Mouse (Mus musculus) lung, postnatal 0 days (tissue): ENCODE data around the gene Cdk5rap3. TPM values are rescaled to one million over a fixed set of nuclear protein-coding genes. Genes with fewer than 3 reads are reported as not detected.

Source experiments
- ATAC-seq: fragments of 200-750 bp; cut with Nextera tagmentation; 2 replicates; pipeline ENCODE4 v1.8.0; 2017; ENCODE audit warnings: moderate library complexity
- DNase-seq: peaks from one replicate; pipeline ENCODE4 v3.0.0-alpha.2; 2016; ENCODE audit warnings: low spot score
- H3K27ac ChIP-seq: fragments of 300-500 bp; sonication (generic); 2 replicates; pipeline ENCODE4 v1.5.1; 2014; ENCODE audit warnings: antibody characterized with exemption, mild to moderate bottlenecking, low read length, mixed read lengths
- H3K27me3 ChIP-seq: fragments of 300-500 bp; sonication (generic); replicated peaks from 2 replicates; pipeline ENCODE4 v1.6.1; 2014; ENCODE audit warnings: low read length, mixed read lengths; ENCODE audit not compliant: insufficient read depth
- H3K36me3 ChIP-seq: fragments of 300-500 bp; sonication (generic); 2 replicates; pipeline ENCODE4 v1.6.1; 2014; ENCODE audit warnings: low read length, mixed read lengths; ENCODE audit not compliant: insufficient read depth
- H3K4me1 ChIP-seq: fragments of 300-500 bp; sonication (generic); 2 replicates; pipeline ENCODE4 v1.6.1; 2014; ENCODE audit warnings: antibody characterized with exemption, low read depth, low read length, mixed read lengths; ENCODE audit not compliant: insufficient read depth
- H3K4me2 ChIP-seq: fragments of 300-500 bp; sonication (generic); replicated peaks from 2 replicates; pipeline ENCODE4 v1.6.1; 2014; ENCODE audit warnings: low read depth, mild to moderate bottlenecking, low read length, moderate library complexity, mixed read lengths
- H3K4me3 ChIP-seq: fragments of 300-500 bp; sonication (generic); 2 replicates; pipeline ENCODE4 v1.5.1; 2014; ENCODE audit warnings: low read depth, low read length
- H3K9ac ChIP-seq: fragments of 300-500 bp; sonication (generic); replicated peaks from 2 replicates; pipeline ENCODE4 v1.6.1; 2014; ENCODE audit warnings: low read depth, mild to moderate bottlenecking
- H3K9me3 ChIP-seq: fragments of 300-500 bp; sonication (generic); 2 replicates; pipeline ENCODE4 v1.6.1; 2016; ENCODE audit warnings: low read length, mixed read lengths
- CTCF ChIP-seq: IDR thresholded peaks from 2 replicates; pipeline ENCODE4 v1.5.1; 2016; ENCODE audit warnings: antibody characterized with exemption, mild to moderate bottlenecking
- EP300 ChIP-seq: IDR thresholded peaks from 2 replicates; pipeline ENCODE4 v1.6.1; 2016; ENCODE audit warnings: antibody characterized with exemption, mild to moderate bottlenecking, control low read depth
- WGBS: fragments of 180-500 bp; shearing (Covaris S2); extraction: QIAGEN DNeasy Blood & Tissue Kit; methylation state at CpG from one replicate; pipeline ENCODE4 v1.1.7; 2014; 5-methylcytosine and 5-hydroxymethylcytosine counted together
- polyA plus RNA-seq: library from polyadenylated mRNA; unstranded; fragments of >200 nt; fragmentation: Nextera tagmentation; extraction: Ambion mirVana; gene quantifications from 2 replicates; pipeline ENCODE4 v1.2.1, GENCODE M21; 2015

The Cdk5rap3 gene
- polyA plus RNA-seq, 1 experiment from 2014 or later, result 46.4 TPM

GRCm38 (mm10) chr11:96872441-96873379 is 43.6 kb downstream of the Cdk5rap3 start:
- Histone ChIP-seq H3K9ac (no peak overlapping the region), H3K27me3 (peaks cover 8% of the 10 kb centered on the region; the same call in 1 of the 2 replicates), H3K36me3 (no peaks in the 10 kb centered on the region), H3K4me1 (no peaks in the 10 kb centered on the region), H3K4me2 (no peak overlapping the region), H3K4me3 (no peak overlapping the region), H3K27ac (no peak overlapping the region), H3K9me3 (no peaks in the 10 kb centered on the region)
- DNase-seq (no peak), ATAC-seq (0 out of 2 replicates have a peak, but pooled peaks have one; percentile 11)
- TF ChIP-seq CTCF (no peak), EP300 (no peak)
- WGBS, result 22% methylated on average over 24 of the region's 24 CpGs

DNA sequence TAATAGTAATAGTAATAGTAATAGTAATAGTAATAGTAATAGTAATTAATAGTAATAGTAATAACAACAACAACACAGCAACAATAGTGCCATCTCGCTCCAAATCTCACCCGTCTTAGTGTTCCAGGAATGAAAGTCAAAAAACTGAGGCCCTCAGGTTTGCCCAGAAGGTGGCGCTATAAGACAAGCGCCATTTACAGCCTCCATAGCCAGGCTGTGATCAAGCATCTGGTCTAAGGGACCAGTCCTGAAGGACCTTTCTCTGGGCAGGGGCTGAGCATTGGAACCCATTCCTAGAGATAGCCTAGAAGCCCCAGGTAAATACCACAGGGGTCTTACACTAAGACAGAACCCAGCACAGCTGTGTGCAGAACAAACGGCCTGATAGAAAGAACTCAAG is 49.1 kb downstream of the Cdk5rap3 start:
- DNase-seq (peak; percentile 73), ATAC-seq (peak; percentile 26; the same call in 1 of the 2 replicates)
- no peaks in the 10 kb centered on the region for H3K9me3 ChIP-seq
- 0 out of 2 replicates have a peak, but pooled peaks cover 3% of the 10 kb centered on the region for H3K27me3 ChIP-seq
- no peak overlapping the region for H3K9ac ChIP-seq
- H3K27ac ChIP-seq, result no peak overlapping the region
- TF ChIP-seq EP300 (no peak), CTCF (peak; percentile 94)
- H3K36me3 ChIP-seq, result no peaks in the 10 kb centered on the region
- H3K4me3 ChIP-seq, result no peak overlapping the region
- H3K4me1 ChIP-seq, result no peaks in the 10 kb centered on the region
- 8% methylated on average over 5 of the region's 5 CpGs for whole genome bisulfite sequencing
- H3K4me2 ChIP-seq, result no peak overlapping the region

DNA sequence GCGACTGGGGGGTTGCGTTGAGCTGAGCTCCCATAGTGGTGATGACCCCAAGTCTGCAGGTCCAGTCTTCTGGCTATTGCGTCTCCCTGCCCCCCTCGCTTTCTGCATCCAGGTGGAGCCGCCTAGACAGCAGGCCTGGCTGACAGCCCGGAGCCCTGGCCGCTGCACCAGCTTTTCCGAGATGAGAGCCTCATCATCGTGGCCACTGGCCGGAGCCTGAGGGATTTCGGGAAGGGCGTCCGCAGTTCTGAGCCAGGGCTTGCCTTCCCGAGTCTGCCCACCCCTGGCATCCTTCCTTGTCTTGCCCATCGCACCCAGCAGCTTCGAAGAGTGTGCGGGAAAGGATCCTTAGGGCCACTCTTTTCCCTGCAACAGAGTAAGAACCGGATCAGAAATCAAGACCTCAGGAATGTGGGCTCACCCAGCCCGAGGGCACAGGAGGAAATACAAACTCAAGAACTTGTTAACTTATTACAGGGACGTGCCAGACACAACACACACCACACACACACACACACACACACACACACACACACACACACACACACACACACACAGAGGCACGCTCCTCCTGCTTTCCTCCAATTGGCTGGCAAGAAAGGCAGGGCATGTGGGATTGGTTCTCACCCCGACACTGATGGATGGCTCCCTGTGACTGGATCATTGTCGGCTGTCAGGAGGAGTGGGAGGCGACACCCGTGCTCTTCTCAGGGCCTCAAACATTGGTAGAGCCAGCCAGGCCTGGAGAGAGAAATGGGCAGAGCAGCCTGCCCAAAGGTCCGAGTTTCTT is 52.9 kb downstream of the Cdk5rap3 start:
- no peak for TF ChIP-seq EP300
- no peak for TF ChIP-seq CTCF
- H3K27me3 ChIP-seq, result 0 out of 2 replicates have a peak, but pooled peaks cover 3% of the 10 kb centered on the region
- WGBS, result 19% methylated on average over 26 of the region's 26 CpGs
- H3K4me1 ChIP-seq, result peaks cover 5% of the 10 kb centered on the region; the same call in 1 of the 2 replicates
- ATAC-seq, result peak; percentile 69
- H3K4me3 ChIP-seq, result no peak overlapping the region
- no peaks in the 10 kb centered on the region for H3K9me3 ChIP-seq
- H3K36me3 ChIP-seq, result no peaks in the 10 kb centered on the region
- peak; percentile 76 for DNase-seq
- H3K9ac ChIP-seq, result no peak overlapping the region
- no peak overlapping the region for H3K4me2 ChIP-seq
- H3K27ac ChIP-seq, result 0 out of 2 replicates have a peak overlapping the region, but pooled peaks have one; percentile 29

- Histone ChIP-seq H3K4me2 (no peak overlapping the region), H3K9ac (no peak overlapping the region), H3K4me1 (peaks cover 5% of the 10 kb centered on the region; the same call in 1 of the 2 replicates), H3K27ac (no peak overlapping the region), H3K27me3 (0 out of 2 replicates have a peak, but pooled peaks cover 3% of the 10 kb centered on the region), H3K4me3 (no peak overlapping the region), H3K36me3 (no peaks in the 10 kb centered on the region), H3K9me3 (no peaks in the 10 kb centered on the region)
- ATAC-seq (no peak), DNase-seq (no peak)
- no peak for TF ChIP-seq EP300
- TF ChIP-seq CTCF, result no peak
- 76% methylated on average over 12 of the region's 12 CpGs for WGBS
Measured at GRCm38 (mm10) chr11:96862534-96862933, 53.8 kb downstream of the Cdk5rap3 start.

- Histone ChIP-seq H3K9me3 (no peaks in the 10 kb centered on the region), H3K27ac (peak overlapping the region; percentile 32; the same call in 1 of the 2 replicates), H3K4me3 (peak overlapping the region; percentile 27), H3K27me3 (no peaks in the 10 kb centered on the region), H3K4me1 (peaks cover 5% of the 10 kb centered on the region; the same call in 1 of the 2 replicates), H3K4me2 (peak overlapping the region; percentile 54), H3K36me3 (no peaks in the 10 kb centered on the region), H3K9ac (no peak overlapping the region)
- WGBS, result under 1% methylated on average over 31 of the region's 31 CpGs
- peak; percentile 95 for DNase-seq
- peak; percentile 90 for ATAC-seq
- TF ChIP-seq EP300 (no peak), CTCF (peak; percentile 98)
Measured at GRCm38 (mm10) chr11:96861878-96862289, 54.4 kb downstream of the Cdk5rap3 start.
